Mouse (Mus musculus): ENCODE results near the gene Ccdc60. TPM values are rescaled to one million over a fixed set of nuclear protein-coding genes. Genes with fewer than 3 reads are reported as not detected.

The Ccdc60 gene
- polyA plus RNA-seq, 1 experiment from 2014 or later, result 1.9 TPM

DNA sequence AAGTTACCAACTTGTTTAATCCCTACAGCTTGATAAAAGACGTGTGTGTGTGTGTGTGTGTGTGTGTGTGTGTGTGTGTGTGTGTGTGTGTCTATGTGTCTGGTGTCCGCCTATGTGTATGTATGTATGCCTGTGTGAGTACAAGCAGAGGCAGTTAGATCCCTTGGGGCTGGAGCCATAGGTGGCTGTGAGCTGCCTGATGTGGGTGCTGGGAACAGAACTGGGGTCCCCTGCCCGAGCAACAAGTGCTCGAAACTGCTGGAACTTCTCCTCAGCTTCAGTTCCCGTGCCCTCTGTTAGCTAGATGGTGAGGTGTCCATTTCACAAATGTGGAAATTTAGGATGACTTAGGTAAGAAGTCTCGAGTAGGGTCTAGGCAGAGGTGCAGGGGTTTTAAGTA lies 204.6 kb downstream of the Ccdc60 start:
- no peaks in the 10 kb centered on the region for H3K36me3 ChIP-seq (ENCODE audit: control insufficient read depth, insufficient read depth, low read length)
- H3K27me3 ChIP-seq (replicated peaks; ENCODE audit: control insufficient read depth, insufficient read depth, low read length), result peaks cover 31% of the 10 kb centered on the region
- H3K4me1 ChIP-seq (ENCODE audit: control insufficient read depth, insufficient read depth, low read length), result no peaks in the 10 kb centered on the region
- DNase-seq (ENCODE audit: low spot score), result no peak
- H3K9ac ChIP-seq (ENCODE audit: low read depth, low read length), result no peak overlapping the region
- H3K4me3 ChIP-seq (ENCODE audit: low read depth, low read length), result no peak overlapping the region
- H3K27ac ChIP-seq (replicated peaks; ENCODE audit: low read depth, low read length), result no peak overlapping the region
- H3K4me2 ChIP-seq (ENCODE audit: low read depth, low read length), result no peak overlapping the region
- no peak for ATAC-seq (ENCODE audit: low read depth)
- H3K9me3 ChIP-seq (ENCODE audit: control insufficient read depth, low read length), result no peaks in the 10 kb centered on the region
- WGBS, result 82% methylated on average over 6 of the region's 6 CpGs

DNA sequence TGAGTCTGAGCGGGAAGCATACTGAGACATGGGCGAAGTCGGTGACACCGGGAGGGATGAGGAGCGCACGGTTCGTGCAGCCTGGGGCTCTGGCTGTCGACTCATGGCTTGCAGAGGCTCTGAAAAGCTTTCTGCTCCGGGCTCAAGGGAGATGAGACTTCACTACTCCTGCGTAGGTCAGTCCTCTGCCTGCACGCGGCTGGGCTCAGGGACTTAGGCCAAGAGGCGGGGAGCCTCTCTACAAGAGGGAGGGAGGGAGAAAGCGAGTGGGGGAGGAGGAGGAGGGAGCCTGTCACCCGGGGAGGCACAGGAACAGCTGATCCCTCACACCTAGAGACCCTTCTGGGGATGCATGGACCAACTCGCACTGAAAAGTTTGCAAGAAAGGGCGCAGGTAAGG lies 205.7 kb downstream of the Ccdc60 start, which contains the start of gene Tmem233:
Tmem233 (minus strand) TSS at position 164 of the 400 bp plus-strand sequence.
- Histone ChIP-seq H3K9me3 (ENCODE audit: control insufficient read depth, low read length) (no peaks in the 10 kb centered on the region), H3K9ac (ENCODE audit: low read depth, low read length) (no peak within 1 kb of the TSS), H3K36me3 (ENCODE audit: control insufficient read depth, insufficient read depth, low read length) (no peaks in the 10 kb centered on the region), H3K4me1 (ENCODE audit: control insufficient read depth, insufficient read depth, low read length) (no peaks in the 10 kb centered on the region), H3K27ac (replicated peaks; ENCODE audit: low read depth, low read length) (no peak within 1 kb of the TSS), H3K4me2 (ENCODE audit: low read depth, low read length) (peak within 1 kb of the TSS; percentile 20; the same call in 1 of the 2 replicates), H3K4me3 (ENCODE audit: low read depth, low read length) (no peak within 1 kb of the TSS), H3K27me3 (replicated peaks; ENCODE audit: control insufficient read depth, insufficient read depth, low read length) (peaks cover 31% of the 10 kb centered on the region)
- WGBS, result 7% methylated on average over 17 of the region's 17 CpGs
- DNase-seq (ENCODE audit: low spot score) (no peak), ATAC-seq (ENCODE audit: low read depth) (no peak)

DNA sequence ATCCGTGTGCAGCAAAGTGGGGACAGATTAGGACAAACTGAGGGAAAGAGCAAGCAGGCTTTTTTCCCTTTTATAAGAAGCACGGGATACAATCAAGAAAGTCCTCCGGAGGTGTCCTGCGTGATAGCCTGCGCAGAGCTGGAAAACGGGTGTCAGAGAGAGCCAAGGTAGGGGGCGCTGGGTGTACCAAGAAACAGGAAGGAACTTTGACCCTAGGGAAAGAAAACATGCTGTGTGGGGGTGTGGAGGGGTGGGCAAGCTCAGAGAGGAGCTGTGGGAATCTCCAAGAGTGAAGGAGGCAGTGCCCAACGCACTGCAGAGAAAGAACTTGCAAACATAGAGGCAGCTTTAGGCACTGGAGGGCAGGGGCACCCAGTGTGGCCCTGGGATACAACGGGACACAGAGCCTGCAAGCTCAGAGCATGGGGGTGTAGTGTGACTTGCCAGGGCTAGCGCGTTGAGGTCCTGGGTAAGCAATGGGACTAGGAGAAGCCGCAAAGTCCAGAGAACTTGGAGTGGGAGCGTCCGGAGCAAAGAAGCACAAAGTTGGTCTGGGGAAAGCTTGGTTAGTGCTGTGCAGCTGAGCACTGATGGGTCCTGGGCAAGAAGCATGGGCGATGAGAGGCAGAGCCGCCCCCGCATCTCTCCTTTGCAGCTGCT lies 206.4 kb downstream of the Ccdc60 start:
- ATAC-seq (ENCODE audit: low read depth) (no peak), DNase-seq (ENCODE audit: low spot score) (no peak)
- Histone ChIP-seq H3K4me2 (ENCODE audit: low read depth, low read length) (peak overlapping the region; percentile 20; the same call in 1 of the 2 replicates), H3K4me3 (ENCODE audit: low read depth, low read length) (no peak overlapping the region), H3K9ac (ENCODE audit: low read depth, low read length) (no peak overlapping the region), H3K9me3 (ENCODE audit: control insufficient read depth, low read length) (no peaks in the 10 kb centered on the region), H3K27me3 (replicated peaks; ENCODE audit: control insufficient read depth, insufficient read depth, low read length) (peaks cover 31% of the 10 kb centered on the region), H3K4me1 (ENCODE audit: control insufficient read depth, insufficient read depth, low read length) (no peaks in the 10 kb centered on the region), H3K27ac (replicated peaks; ENCODE audit: low read depth, low read length) (no peak overlapping the region), H3K36me3 (ENCODE audit: control insufficient read depth, insufficient read depth, low read length) (no peaks in the 10 kb centered on the region)
- WGBS, result 23% methylated on average over 17 of the region's 17 CpGs

DNA sequence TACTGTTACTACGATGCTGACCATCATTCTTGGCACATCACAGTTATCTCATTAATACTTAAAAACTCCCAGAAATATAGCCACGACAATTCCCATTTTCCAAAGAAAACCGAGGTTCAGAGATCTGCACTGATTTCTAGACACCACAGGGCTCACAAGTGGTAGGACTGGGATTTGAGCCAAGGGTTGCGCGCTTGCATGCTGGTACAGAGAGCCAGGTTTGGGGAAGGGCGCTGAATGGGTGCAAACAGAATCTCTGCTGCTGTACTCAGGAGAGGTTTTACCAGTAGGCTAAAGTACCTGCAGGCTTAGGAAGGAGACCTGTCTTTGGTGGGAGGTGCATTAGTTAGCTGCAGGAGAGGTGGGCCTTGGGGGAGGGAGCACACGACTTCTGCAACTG lies 207.2 kb downstream of the Ccdc60 start:
- Histone ChIP-seq H3K4me1 (ENCODE audit: control insufficient read depth, insufficient read depth, low read length) (no peaks in the 10 kb centered on the region), H3K4me3 (ENCODE audit: low read depth, low read length) (no peak overlapping the region), H3K27me3 (replicated peaks; ENCODE audit: control insufficient read depth, insufficient read depth, low read length) (peaks cover 31% of the 10 kb centered on the region), H3K9me3 (ENCODE audit: control insufficient read depth, low read length) (no peaks in the 10 kb centered on the region), H3K9ac (ENCODE audit: low read depth, low read length) (no peak overlapping the region), H3K36me3 (ENCODE audit: control insufficient read depth, insufficient read depth, low read length) (no peaks in the 10 kb centered on the region), H3K4me2 (ENCODE audit: low read depth, low read length) (no peak overlapping the region), H3K27ac (replicated peaks; ENCODE audit: low read depth, low read length) (no peak overlapping the region)
- ATAC-seq (ENCODE audit: low read depth) (no peak), DNase-seq (ENCODE audit: low spot score) (no peak)
- WGBS, result 77% methylated on average over 7 of the region's 7 CpGs

DNA sequence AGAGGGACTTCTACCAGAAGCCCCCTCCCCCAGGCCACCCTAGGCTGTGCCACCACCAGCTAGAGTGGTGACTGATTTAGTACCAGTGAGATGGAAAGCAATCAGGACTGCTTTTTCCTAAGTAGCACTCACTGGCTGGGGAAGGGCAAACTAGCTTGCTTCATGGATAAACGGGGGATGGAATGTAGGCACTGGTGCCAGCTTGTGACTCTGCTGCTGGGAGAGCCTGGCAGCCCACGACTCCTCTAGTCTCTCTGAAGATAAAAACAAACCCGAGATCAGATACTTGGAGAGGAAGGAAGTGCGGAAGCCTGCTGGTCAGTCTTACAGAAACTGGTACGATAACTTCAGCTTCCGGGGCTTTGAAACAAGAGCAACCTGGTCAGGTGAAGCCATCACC lies 208.0 kb downstream of the Ccdc60 start:
- ATAC-seq (ENCODE audit: low read depth) (no peak), DNase-seq (ENCODE audit: low spot score) (no peak)
- H3K9ac ChIP-seq (ENCODE audit: low read depth, low read length), result no peak overlapping the region
- H3K4me3 ChIP-seq (ENCODE audit: low read depth, low read length), result no peak overlapping the region
- H3K36me3 ChIP-seq (ENCODE audit: control insufficient read depth, insufficient read depth, low read length), result no peaks in the 10 kb centered on the region
- no peak overlapping the region for H3K27ac ChIP-seq (replicated peaks; ENCODE audit: low read depth, low read length)
- peaks cover 31% of the 10 kb centered on the region for H3K27me3 ChIP-seq (replicated peaks; ENCODE audit: control insufficient read depth, insufficient read depth, low read length)
- 59% methylated on average over 6 of the region's 6 CpGs for WGBS
- no peaks in the 10 kb centered on the region for H3K9me3 ChIP-seq (ENCODE audit: control insufficient read depth, low read length)
- H3K4me1 ChIP-seq (ENCODE audit: control insufficient read depth, insufficient read depth, low read length), result no peaks in the 10 kb centered on the region
- H3K4me2 ChIP-seq (ENCODE audit: low read depth, low read length), result no peak overlapping the region

Other genes with a start within 250 kb of the Ccdc60 start
- 0.10 and 0.26 TPM in 2 replicates for gene Tmem233, start 205.7 kb downstream of the Ccdc60 start, polyA plus RNA-seq (2014; fragmentation: Nextera tagmentation; extraction: Ambion mirVana)
- 18.4 and 27.3 TPM in 2 replicates for gene Hspb8, start 133.9 kb upstream of the Ccdc60 start, polyA plus RNA-seq (2014; fragmentation: Nextera tagmentation; extraction: Ambion mirVana)

Measured in embryonic facial prominence, embryonic 14.5 days (tissue).